Mouse (Mus musculus) CD4-positive, CD25-positive, alpha-beta regulatory T cell, adult 9 weeks (primary cell): ENCODE results near the gene Olfr498. TPM values are rescaled to one million over a fixed set of nuclear protein-coding genes. Genes with fewer than 3 reads are reported as not detected.

ENCODE experiments used
- polyA plus RNA-seq: library from polyadenylated mRNA; unstranded; fragments of 100-300 nt; shearing (Covaris generic); gene quantifications from one replicate; pipeline ENCODE4 v1.2.1, GENCODE M21; 2017

Gene Olfr498
- polyA plus RNA-seq: not detected

GRCm38 (mm10) chr7:108465026-108465425 lies at the start of gene Olfr498:
Gene Olfr498 (plus strand): TSS chr7:108465326.

GRCm38 (mm10) chr7:108420121-108420520 lies 45.0 kb upstream of the Olfr498 start, which contains the start of gene Olfr497:
Gene Olfr497 (plus strand): TSS chr7:108420421.

Other genes starting within 250 kb of the Olfr498 start
- gene Olfr488, start 207.0 kb upstream of the Olfr498 start, polyA plus RNA-seq: not detected
- not detected for gene Olfr490, start 176.4 kb upstream of the Olfr498 start, polyA plus RNA-seq
- gene Olfr491, start 151.9 kb upstream of the Olfr498 start, polyA plus RNA-seq: not detected
- not detected for gene Olfr492, start 141.7 kb upstream of the Olfr498 start, polyA plus RNA-seq
- not detected for gene Olfr493, start 118.3 kb upstream of the Olfr498 start, polyA plus RNA-seq
- gene Olfr494, start 100.0 kb upstream of the Olfr498 start, polyA plus RNA-seq: not detected
- not detected for gene Olfr495, start 72.2 kb upstream of the Olfr498 start, polyA plus RNA-seq
- gene Olfr497, start 44.9 kb upstream of the Olfr498 start, polyA plus RNA-seq: not detected
- gene Olfr502, start 59.7 kb downstream of the Olfr498 start, polyA plus RNA-seq: not detected
- gene Olfr503, start 79.2 kb downstream of the Olfr498 start, polyA plus RNA-seq: not detected
- gene Olfr504, start 100.5 kb downstream of the Olfr498 start, polyA plus RNA-seq: not detected
- not detected for gene Olfr506, start 145.5 kb downstream of the Olfr498 start, polyA plus RNA-seq
- gene Olfr507, start 156.5 kb downstream of the Olfr498 start, polyA plus RNA-seq: not detected
- gene Olfr508, start 164.7 kb downstream of the Olfr498 start, polyA plus RNA-seq: not detected
- not detected for gene Olfr509, start 186.6 kb downstream of the Olfr498 start, polyA plus RNA-seq
- not detected for gene Olfr510, start 201.1 kb downstream of the Olfr498 start, polyA plus RNA-seq
- gene Olfr512, start 248.0 kb downstream of the Olfr498 start, polyA plus RNA-seq: not detected